Mouse (Mus musculus) megakaryocyte, embryonic 14.5 days (primary cell): Measurements from ENCODE around the gene Crisp4.

ENCODE experiments used
- FLI1 ChIP-seq: IDR thresholded peaks from 2 replicates; pipeline ENCODE4 v1.6.1; 2012; ENCODE audit warnings: low read length, inconsistent platforms, mixed read lengths
- GATA1 ChIP-seq: IDR thresholded peaks from 3 replicates; pipeline ENCODE4 v1.6.1; 2012; ENCODE audit warnings: mixed read lengths, low read length, inconsistent platforms, borderline replicate concordance

DNA sequence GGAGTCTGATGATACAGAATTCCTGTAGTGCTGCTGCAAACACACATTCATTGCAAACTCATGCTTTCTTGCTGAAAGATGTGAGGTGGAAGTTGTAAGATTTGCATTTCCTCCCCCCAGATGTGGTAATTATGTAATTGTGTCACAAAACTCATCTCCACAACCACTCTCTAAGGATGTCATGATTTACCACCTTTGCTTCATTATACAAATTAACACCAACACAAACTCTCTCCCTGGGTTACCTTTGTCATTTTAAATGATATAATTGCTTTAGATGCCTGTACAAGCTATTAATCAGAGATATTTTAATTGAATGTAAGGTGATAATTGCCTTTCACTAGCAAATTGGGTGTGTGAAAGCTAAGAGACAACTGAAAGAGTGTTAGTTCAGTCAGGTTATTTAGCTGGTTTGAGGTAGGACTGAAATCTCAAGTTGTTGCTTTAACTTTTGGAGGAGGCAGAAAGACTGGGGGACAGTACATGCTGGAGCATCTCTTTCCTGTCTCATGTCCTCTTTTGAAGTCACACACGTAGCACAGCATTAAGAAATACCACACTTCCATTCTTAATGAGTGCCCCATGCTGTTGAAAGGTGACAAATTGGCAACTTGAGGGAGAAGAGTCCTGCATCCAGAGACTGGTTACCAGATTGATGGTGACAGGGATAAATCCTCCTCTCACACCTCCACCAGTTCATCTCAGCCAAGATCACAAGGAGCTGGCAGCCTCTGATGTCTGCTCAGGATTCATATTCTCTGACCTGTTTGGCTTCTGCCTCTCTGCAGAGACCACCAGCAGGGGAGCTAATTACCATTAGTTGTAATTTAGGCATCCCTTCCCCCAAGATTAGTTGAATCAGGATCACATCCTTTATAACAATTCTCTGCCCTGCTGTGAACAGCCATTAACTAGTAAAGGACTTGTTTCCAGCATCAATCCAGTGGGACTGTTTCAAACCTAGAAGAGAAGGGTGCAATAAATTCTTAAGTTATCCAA lies 45.3 kb upstream of the Crisp4 start:
- TF ChIP-seq GATA1 (no peak), FLI1 (no peak)
